Comparison of ENCODE assay signal across 9 mouse cellular contexts in the genomic region with DNA sequence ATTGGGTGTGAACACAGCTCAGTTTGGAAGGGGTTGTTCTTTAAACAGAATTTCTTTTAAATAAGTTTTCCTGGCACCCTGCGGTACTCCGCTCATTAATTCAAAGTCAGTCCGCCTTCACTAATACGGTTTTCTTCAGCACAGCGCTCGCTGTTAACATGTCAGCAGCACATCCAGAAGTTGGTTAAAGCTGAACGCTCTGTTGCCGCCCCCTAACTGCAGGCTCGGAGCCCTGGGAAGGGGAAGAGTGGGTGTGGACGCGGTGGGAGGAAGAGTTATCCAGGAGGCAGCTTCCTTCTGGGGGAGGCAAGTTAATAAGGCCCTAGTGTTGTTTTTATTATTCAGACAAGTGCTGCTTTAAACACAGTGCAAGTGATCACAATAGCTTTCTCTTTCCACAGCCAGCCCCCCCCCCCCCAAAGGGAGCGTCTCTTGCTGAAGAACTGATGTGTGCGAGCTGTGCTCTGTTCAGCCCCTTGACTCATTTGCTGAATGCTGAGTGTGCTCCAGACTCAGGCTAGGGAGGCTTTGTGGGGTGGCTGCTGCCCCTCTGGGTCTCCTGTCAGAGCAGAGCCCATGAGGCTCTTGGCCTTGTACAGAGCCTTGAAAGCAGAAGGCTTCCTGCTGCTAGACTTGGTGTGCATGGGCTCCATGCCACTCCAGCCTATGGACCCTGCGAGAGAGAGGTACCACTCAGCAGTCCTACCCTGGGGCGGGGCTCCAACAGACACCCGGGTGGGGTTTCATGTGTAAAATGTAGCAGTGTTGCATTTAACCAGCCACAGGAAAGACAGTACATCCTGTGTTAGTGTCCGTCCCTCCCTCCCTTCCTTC. TPM values are rescaled to one million over a fixed set of nuclear protein-coding genes. Genes with fewer than 3 reads are reported as not detected.
A peak's percentile ranks its signal among the peaks of the same experiment; 100 is the strongest.
DNase-seq lines count a peak whose midpoint lies in the region; ATAC-seq and TF ChIP-seq lines count a peak whose summit lies in the region.
"Had no signal": no experiment of that assay in that cellular context is flagged by ENCODE, and none has a peak within 500 bp of the region (broad histone marks: within the 10 kb centered on the region; RNA-seq: fewer than 3 reads in every experiment).

No protein-coding gene starts in this region.

- 0 out of 2 replicates have a peak overlapping the region, but pooled peaks have one; percentile 17 for H3K9ac ChIP-seq in neural tube, embryonic 12.5 days
- no peak overlapping the region for H3K9ac ChIP-seq in stomach, postnatal 0 days (ENCODE audit: low read length)

- H3K4me3 ChIP-seq in cerebellum, adult 2 months (replicated peaks; ENCODE audit: insufficient read depth, low read depth, low read length), result no peak overlapping the region
- H3K4me3 ChIP-seq in neural tube, embryonic 12.5 days, result no peak overlapping the region
- no peak overlapping the region for H3K4me3 ChIP-seq in stomach, postnatal 0 days (ENCODE audit: low read depth, low read length)

- 0 out of 2 replicates have a peak, but pooled peaks cover 3% of the 10 kb centered on the region for H3K36me3 ChIP-seq in neural tube, embryonic 12.5 days
- no peaks in the 10 kb centered on the region; the same call in 1 of the 2 replicates for H3K36me3 ChIP-seq in stomach, postnatal 0 days (ENCODE audit: control insufficient read depth, insufficient read depth, low read length)

- 26% methylated on average over 17 of the region's 17 CpGs for WGBS in cerebellum, adult 2 months
- WGBS in neural tube, embryonic 12.5 days, result 36% methylated on average over 17 of the region's 17 CpGs
- WGBS in stomach, postnatal 0 days, result 29% methylated on average over 17 of the region's 17 CpGs

- ATAC-seq in neural tube, embryonic 12.5 days (ENCODE audit: low FRiP score, low read depth), result no peak
- no peak; the same call in 1 of the 2 replicates for ATAC-seq in stomach, postnatal 0 days (ENCODE audit: low FRiP score, low TSS enrichment)
- no peak for ATAC-seq in megakaryocyte progenitor cell, adult 5-6 weeks (replicated peaks; ENCODE audit: poor library complexity)

- peak in 1 of 2 experiments; percentile 18 for DNase-seq in cerebellum, adult 2 months
- DNase-seq in cerebellum, postnatal 25 days, result no peak
- no peak for DNase-seq in neural tube, embryonic 10.5 days (ENCODE audit: extremely low spot score, low spot score)
- peak; percentile 56 to 72 for DNase-seq in kidney, postnatal 4 days
- DNase-seq in stomach, postnatal 0 days (ENCODE audit: low spot score), result peak; percentile 41
- no peak for DNase-seq in left cerebral cortex, postnatal 4 days

- peak overlapping the region; percentile 55 for H3K27ac ChIP-seq in cerebellum, adult 2 months (ENCODE audit: insufficient read depth, low read length)
- H3K27ac ChIP-seq in neural tube, embryonic 12.5 days, result no peak overlapping the region
- peak overlapping the region; percentile 83 for H3K27ac ChIP-seq in stomach, postnatal 0 days (replicated peaks)
- H3K27ac ChIP-seq: macrophage had no signal

- H3K4me1 ChIP-seq in cerebellum, adult 2 months (ENCODE audit: control insufficient read depth, insufficient read depth, low read length), result peaks cover 70% of the 10 kb centered on the region
- H3K4me1 ChIP-seq in neural tube, embryonic 12.5 days, result peaks cover 16% of the 10 kb centered on the region
- peaks cover 8% of the 10 kb centered on the region for H3K4me1 ChIP-seq in stomach, postnatal 0 days (replicated peaks; ENCODE audit: control insufficient read depth, insufficient read depth)

- TF ChIP-seq CTCF in cerebellum, adult 2 months (IDR thresholded peaks at IDR 0.05; ENCODE audit: borderline replicate concordance, insufficient read depth, low read depth, low read length), result no peak
- peak; percentile 64 for TF ChIP-seq CTCF in stomach, postnatal 0 days (IDR thresholded peaks at IDR 0.05; ENCODE audit: low read depth)

- intact Hi-C loops in left cerebral cortex, postnatal 4 days (cut with DNase I), result loop anchor here (10.0 kb wide), 1 partner anchor 61 kb away; no protein-coding TSS in a partner anchor

- TF ChIP-seq POLR2A in cerebellum, adult 2 months (IDR thresholded peaks at IDR 0.05; ENCODE audit: borderline replicate concordance, insufficient read depth, low read length), result no peak

- no peak for TF ChIP-seq EP300 in stomach, postnatal 0 days (optimal IDR thresholded peaks at IDR 0.05)

- H3K4me2 ChIP-seq in neural tube, embryonic 12.5 days (replicated peaks), result peak overlapping the region; percentile 10; the same call in 1 of the 2 replicates
- H3K4me2 ChIP-seq in stomach, postnatal 0 days (replicated peaks; ENCODE audit: low read depth), result peak overlapping the region; percentile 2; the same call in 1 of the 2 replicates

- H3K9me3 ChIP-seq in neural tube, embryonic 12.5 days, result no peaks in the 10 kb centered on the region
- no peaks in the 10 kb centered on the region for H3K9me3 ChIP-seq in stomach, postnatal 0 days (ENCODE audit: control insufficient read depth, low read length)

- H3K27me3 ChIP-seq in cerebellum, adult 2 months (ENCODE audit: control insufficient read depth, insufficient read depth, low read length), result no peaks in the 10 kb centered on the region
- no peaks in the 10 kb centered on the region for H3K27me3 ChIP-seq in neural tube, embryonic 12.5 days (replicated peaks)
- no peaks in the 10 kb centered on the region for H3K27me3 ChIP-seq in stomach, postnatal 0 days (ENCODE audit: control insufficient read depth, insufficient read depth, low read length)

RNA-seq across cellular contexts. Expression of gene Sec14l1, which starts 20.7 kb away (rescaled TPM):
- 124 and 137 TPM in 2 replicates for polyA plus RNA-seq in cerebellum, adult 2 months (2012; rRNA removed)
- 68.8 and 71.5 TPM in 2 replicates for polyA plus RNA-seq in neural tube, embryonic 12.5 days (2016; fragmentation: Nextera tagmentation; extraction: Ambion mirVana)
- polyA plus RNA-seq in stomach, postnatal 0 days (2015; fragmentation: Nextera tagmentation; extraction: Ambion mirVana), result 28.4 and 30.5 TPM in 2 replicates
- total RNA-seq in left cerebral cortex, postnatal 4 days (2021), result 100 to 1,000 TPM; 127 to 130 TPM
- total RNA-seq in megakaryocyte progenitor cell, adult 5-6 weeks (2015), result 9.8 and 11.7 TPM in 2 replicates
- total RNA-seq in megakaryocyte progenitor cell, adult 5-6 weeks (2017), result 11.4 and 12.9 TPM in 2 replicates

Comparison
In these comparisons a context has a peak if more than half of its experiments do, and no peak if none do; other contexts are left out.
1. DNase-seq: peak in kidney, postnatal 4 days (2 of 2) and stomach, postnatal 0 days (single experiment); none in cerebellum, postnatal 25 days (0 of 2), neural tube, embryonic 10.5 days (single experiment) and left cerebral cortex, postnatal 4 days (single experiment).